Mouse (Mus musculus): ENCODE data around the gene Gna11. TPM values are rescaled to one million over a fixed set of nuclear protein-coding genes. Genes with fewer than 3 reads are reported as not detected.

The Gna11 gene
- 15.2 and 17.6 TPM in 2 replicates for polyA plus RNA-seq (2012; rRNA removed)

GRCm38 (mm10) chr10:81545161-81545747 is at the start of gene Gna11:
Gene Gna11, minus strand, starts transcription at chr10:81545190.

GRCm38 (mm10) chr10:81574081-81575056 is 29.4 kb upstream of the Gna11 start, which contains the start of gene Tle2:
Gene Tle2, plus strand, starts transcription at chr10:81574561.

DNA sequence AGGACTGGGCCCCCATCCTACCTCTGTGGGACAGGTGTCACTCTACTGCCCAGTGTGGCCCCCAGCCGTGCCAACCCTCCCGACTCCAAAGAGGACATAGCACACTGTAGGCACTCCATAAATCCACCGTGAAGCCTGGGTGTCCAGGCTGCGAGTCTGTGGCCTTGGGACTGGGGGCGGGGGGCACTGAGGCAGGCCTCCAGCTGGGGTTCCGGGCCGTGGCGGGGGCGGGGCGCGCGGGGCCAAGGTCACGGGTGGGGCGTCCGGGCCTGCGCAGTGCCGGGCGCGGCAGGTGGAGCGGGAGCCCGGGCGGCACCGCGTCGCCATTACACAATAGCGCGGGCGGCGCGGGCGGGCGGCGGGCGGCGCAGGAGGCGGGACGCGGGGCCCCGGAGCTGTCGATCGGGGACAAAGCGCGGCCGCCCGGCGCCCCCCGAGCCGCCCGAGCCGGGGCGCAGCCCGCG is 14.2 kb upstream of the Gna11 start, which contains the start of gene Aes:
TSS of gene Aes (plus strand) at position 326 of the 464 bp plus-strand sequence.

GRCm38 (mm10) chr10:81524051-81524605 is 20.9 kb downstream of the Gna11 start, which contains the start of gene Gna15:
Gene Gna15, minus strand, starts transcription at chr10:81524225.

GRCm38 (mm10) chr10:81500032-81500431 is 45.0 kb downstream of the Gna11 start, which contains the start of gene S1pr4:
Gene S1pr4, minus strand, starts transcription at chr10:81500132.

DNA sequence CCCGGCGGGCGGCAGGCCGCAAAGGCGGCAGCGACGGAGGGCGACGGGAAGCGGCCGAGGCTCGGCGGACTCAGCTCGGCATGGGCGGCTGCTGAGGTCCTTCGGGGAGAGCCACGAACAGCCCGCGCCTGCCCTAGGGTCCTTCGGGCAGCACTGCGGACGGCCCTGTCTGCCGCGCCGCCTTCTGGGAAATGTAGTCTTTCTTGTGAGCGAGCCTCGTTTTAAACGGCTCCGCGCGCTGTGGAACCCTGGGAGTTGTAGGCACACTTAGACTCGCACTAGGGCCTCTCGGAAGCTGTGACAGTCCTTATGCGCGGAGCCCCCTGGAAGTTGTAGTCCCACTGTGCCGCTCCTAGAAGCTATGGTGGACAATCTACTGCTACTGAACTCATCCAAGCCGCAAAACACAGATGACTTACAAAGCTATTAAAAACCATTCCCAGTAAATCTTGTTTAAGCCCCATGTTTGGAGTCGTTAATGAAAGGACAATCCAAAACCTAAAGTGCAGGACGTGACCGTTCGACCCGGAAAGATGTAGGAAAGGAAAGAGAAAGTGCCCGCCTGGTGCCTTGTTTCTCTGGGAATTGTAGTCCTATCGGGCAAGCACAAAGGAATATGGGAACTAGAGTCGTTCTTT is 48.6 kb downstream of the Gna11 start, which contains the start of gene Ncln:
TSS of gene Ncln (minus strand) at position 129 of the 638 bp plus-strand sequence.

DNA sequence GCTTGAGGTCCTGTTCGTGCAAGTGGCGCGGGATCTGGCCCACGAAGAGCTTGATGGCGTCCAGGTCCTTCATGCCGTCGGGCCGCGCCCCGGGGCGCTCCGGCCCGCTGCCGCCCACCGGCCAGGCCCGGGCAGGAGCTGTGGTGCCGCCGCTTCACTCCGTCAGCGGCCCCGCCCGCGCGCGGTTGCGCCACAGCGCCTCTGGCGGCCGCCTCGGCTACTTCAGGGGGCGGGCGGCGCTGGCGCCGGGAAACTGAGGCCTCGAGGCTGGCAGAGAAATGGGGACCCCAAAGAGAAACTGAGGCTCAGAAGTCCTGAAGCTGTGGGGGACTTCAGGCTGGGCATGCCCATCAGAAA is 62.5 kb downstream of the Gna11 start, which contains the start of gene Celf5:
TSS of gene Celf5 (minus strand) at position 177 of the 357 bp plus-strand sequence.

Other genes with a start within 250 kb of the Gna11 start
- gene Cactin, start 224.1 kb downstream of the Gna11 start, polyA plus RNA-seq (2012; rRNA removed): 23.1 and 24.3 TPM in 2 replicates
- gene Tbxa2r, start 216.5 kb downstream of the Gna11 start, polyA plus RNA-seq (2012; rRNA removed): 2.3 and 2.5 TPM in 2 replicates
- 0.01 TPM in 2 replicates for gene Gipc3, start 201.9 kb downstream of the Gna11 start, polyA plus RNA-seq (2012; rRNA removed)
- 23.8 and 26.9 TPM in 2 replicates for gene Hmg20b, start 194.7 kb downstream of the Gna11 start, polyA plus RNA-seq (2012; rRNA removed)
- gene Mfsd12, start 187.7 kb downstream of the Gna11 start, polyA plus RNA-seq (2012; rRNA removed): 7.4 and 8.6 TPM in 2 replicates
- gene 4930404N11Rik, start 179.4 kb downstream of the Gna11 start, polyA plus RNA-seq (2012; rRNA removed): 0.43 and 0.84 TPM in 2 replicates
- 57.1 and 63.1 TPM in 2 replicates for gene Fzr1, start 166.7 kb downstream of the Gna11 start, polyA plus RNA-seq (2012; rRNA removed)
- gene Dohh, start 160.8 kb downstream of the Gna11 start, polyA plus RNA-seq (2012; rRNA removed): 28.6 and 30.2 TPM in 2 replicates
- 0.84 and 0.93 TPM in 2 replicates for gene Gm48551, start 160.7 kb downstream of the Gna11 start, polyA plus RNA-seq (2012; rRNA removed)
- gene Gm48552, start 156.2 kb downstream of the Gna11 start, polyA plus RNA-seq (2012; rRNA removed): 0.55 and 0.90 TPM in 2 replicates
- 1.7 and 2.0 TPM in 2 replicates for gene Smim24, start 152.1 kb downstream of the Gna11 start, polyA plus RNA-seq (2012; rRNA removed)
- 1.2 and 1.3 TPM in 2 replicates for gene Nfic, start 89.6 kb downstream of the Gna11 start, polyA plus RNA-seq (2012; rRNA removed)
- 0.05 TPM in 2 replicates for gene Celf5, start 62.5 kb downstream of the Gna11 start, polyA plus RNA-seq (2012; rRNA removed)
- gene Ncln, start 48.8 kb downstream of the Gna11 start, polyA plus RNA-seq (2012; rRNA removed): 46.7 and 55.3 TPM in 2 replicates
- 1.3 and 1.7 TPM in 2 replicates for gene S1pr4, start 45.1 kb downstream of the Gna11 start, polyA plus RNA-seq (2012; rRNA removed)
- 4.3 and 4.6 TPM in 2 replicates for gene Gna15, start 21.0 kb downstream of the Gna11 start, polyA plus RNA-seq (2012; rRNA removed)
- 131 and 135 TPM in 2 replicates for gene Aes, start 14.3 kb upstream of the Gna11 start, polyA plus RNA-seq (2012; rRNA removed)
- 4.2 and 4.8 TPM in 2 replicates for gene Tle2, start 29.4 kb upstream of the Gna11 start, polyA plus RNA-seq (2012; rRNA removed)
- gene Tle6, start 55.9 kb upstream of the Gna11 start, polyA plus RNA-seq (2012; rRNA removed): 4.4 and 4.7 TPM in 2 replicates
- gene BC025920, start 61.1 kb upstream of the Gna11 start, polyA plus RNA-seq (2012; rRNA removed): 2.6 and 2.8 TPM in 2 replicates
- gene Sirt6, start 82.6 kb upstream of the Gna11 start, polyA plus RNA-seq (2012; rRNA removed): 7.9 TPM in 2 replicates
- gene Ankrd24, start 83.3 kb upstream of the Gna11 start, polyA plus RNA-seq (2012; rRNA removed): 5.1 and 5.4 TPM in 2 replicates
- gene Gm10778, start 103.9 kb upstream of the Gna11 start, polyA plus RNA-seq (2012; rRNA removed): 0.95 and 0.99 TPM in 2 replicates
- 1.6 and 1.8 TPM in 2 replicates for gene Zfp433, start 159.6 kb upstream of the Gna11 start, polyA plus RNA-seq (2012; rRNA removed)
- 0.48 and 0.74 TPM in 2 replicates for gene Gm3055, start 226.0 kb upstream of the Gna11 start, polyA plus RNA-seq (2012; rRNA removed)